Mouse (Mus musculus) mouse trophoblast stem cell (cell line): ENCODE results near the gene Gm10521.
"Not testable (repeated sequence)": the region's sequence is repeated elsewhere in the genome, so short reads cannot be mapped to it uniquely, and the experiment has no call there.

Experiments
- in situ Hi-C, 2 experiments: fragments of 300-500 bp; cut with MseI, MboI; formaldehyde crosslinking; loops; 2 replicates in 1 of 2; 3 replicates in 1 of 2; pipeline ENCODE4 v1.15.1; 2025

Gm10521 gene

GRCm38 (mm10) chr1:171895364-171895763, at the start of gene Gm10521:
Gene Gm10521 (plus strand): TSS chr1:171895664.
- in situ Hi-C loops, result not testable (repeated sequence)

GRCm38 (mm10) chr1:171848201-171848600, 47.3 kb upstream of the Gm10521 start:
- in situ Hi-C loops, result no loop called here

GRCm38 (mm10) chr1:171848757-171849156, 46.7 kb upstream of the Gm10521 start:
- in situ Hi-C loops, result no loop called here

- in situ Hi-C loops, result no loop called here
Observed at GRCm38 (mm10) chr1:171849454-171849853, 46.0 kb upstream of the Gm10521 start.

- in situ Hi-C loops, result no loop called here
Observed at GRCm38 (mm10) chr1:171865467-171865866, 30.0 kb upstream of the Gm10521 start.

GRCm38 (mm10) chr1:171886989-171887388, 8.5 kb upstream of the Gm10521 start:
- in situ Hi-C loops, result no loop called here

- in situ Hi-C loops, result no loop called here
Observed at GRCm38 (mm10) chr1:171904011-171904410, 8.5 kb downstream of the Gm10521 start.

- in situ Hi-C loops, result no loop called here
Observed at GRCm38 (mm10) chr1:171915638-171916458, 20.4 kb downstream of the Gm10521 start.

GRCm38 (mm10) chr1:171917305-171918039, 22.0 kb downstream of the Gm10521 start, which contains the start of gene Slamf6:
Gene Slamf6 (plus strand): TSS chr1:171917515.
- in situ Hi-C loops, result no loop called here

GRCm38 (mm10) chr1:171918136-171918920, 22.9 kb downstream of the Gm10521 start:
- in situ Hi-C loops, result no loop called here

- in situ Hi-C loops, result no loop called here
Observed at GRCm38 (mm10) chr1:171919193-171919592, 23.7 kb downstream of the Gm10521 start.

GRCm38 (mm10) chr1:171919901-171920510, 24.5 kb downstream of the Gm10521 start:
- in situ Hi-C loops, result no loop called here

GRCm38 (mm10) chr1:171920989-171921621, 25.6 kb downstream of the Gm10521 start:
- in situ Hi-C loops, result no loop called here

GRCm38 (mm10) chr1:171921641-171922040, 26.2 kb downstream of the Gm10521 start:
- in situ Hi-C loops, result no loop called here

GRCm38 (mm10) chr1:171922844-171923243, 27.4 kb downstream of the Gm10521 start:
- in situ Hi-C loops, result no loop called here

GRCm38 (mm10) chr1:171924900-171925299, 29.4 kb downstream of the Gm10521 start:
- in situ Hi-C loops, result no loop called here

- in situ Hi-C loops, result no loop called here
Observed at GRCm38 (mm10) chr1:171933851-171934250, 38.4 kb downstream of the Gm10521 start.

GRCm38 (mm10) chr1:171938952-171939948, 43.8 kb downstream of the Gm10521 start:
- in situ Hi-C loops, result no loop called here

GRCm38 (mm10) chr1:171940626-171941025, 45.2 kb downstream of the Gm10521 start:
- in situ Hi-C loops, result no loop called here
